Mouse (Mus musculus) adrenal gland, postnatal 14 days (tissue): Measurements from ENCODE around the gene Cr1l. TPM values are rescaled to one million over a fixed set of nuclear protein-coding genes. Genes with fewer than 3 reads are reported as not detected.

Experiments used
- DNase-seq: peaks from one replicate; pipeline ENCODE4 v3.0.0; 2021; ENCODE audit warnings: mixed read lengths
- long read RNA-seq, 2 experiments: library from polyadenylated mRNA; stranded (forward); transcript quantifications; one replicate each; pipeline ENCODE4 v2.0.0; 2021
- total RNA-seq: library from RNA; stranded (reverse); gene quantifications from 2 replicates; pipeline ENCODE4 v1.2.3, GENCODE M21; 2021

The Cr1l gene
- 71.3 and 78.2 TPM in 2 replicates for total RNA-seq
- long read RNA-seq, experiment 1, transcript Cr1l-201 (10 exons, 1,651 nt) = major isoform, 27 of 67 reads
- long read RNA-seq, experiment 1, partial matches to known transcripts = 3 of 67 reads
- long read RNA-seq, experiment 1, other reads (novel, unspliced or antisense) = 34 of 67 reads
- long read RNA-seq, experiment 2, transcript Cr1l-201 (10 exons, 1,651 nt) = major isoform, 18 of 58 reads
- long read RNA-seq, experiment 2, partial matches to known transcripts = 5 of 58 reads
- long read RNA-seq, experiment 2, other reads (novel, unspliced or antisense) = 31 of 58 reads

GRCm38 (mm10) chr1:195130953-195131674 is at the start of gene Cr1l:
Cr1l (minus strand) TSS chr1:195131586.
- peak; percentile 91 for DNase-seq

- peak; percentile 68 for DNase-seq
Observed at GRCm38 (mm10) chr1:195175980-195176931, 44.9 kb upstream of the Cr1l start, which contains the start of gene Cr2. Cr2 (minus strand) TSS chr1:195176716.

GRCm38 (mm10) chr1:195164996-195165755 is 33.8 kb upstream of the Cr1l start:
- DNase-seq = no peak

- DNase-seq = no peak
Observed at GRCm38 (mm10) chr1:195132070-195132469, 684 bp upstream of the Cr1l start.

- DNase-seq = no peak
Observed at GRCm38 (mm10) chr1:195131675-195132015, 259 bp upstream of the Cr1l start.

GRCm38 (mm10) chr1:195130479-195130878 is 907 bp downstream of the Cr1l start:
- DNase-seq = no peak

- DNase-seq = no peak
Observed at GRCm38 (mm10) chr1:195129867-195130266, 1.5 kb downstream of the Cr1l start.

- DNase-seq = no peak
Observed at GRCm38 (mm10) chr1:195114414-195114813, 17.0 kb downstream of the Cr1l start.

GRCm38 (mm10) chr1:195113621-195114020 is 17.8 kb downstream of the Cr1l start:
- no peak for DNase-seq

- no peak for DNase-seq
Observed at GRCm38 (mm10) chr1:195100693-195101092, 30.7 kb downstream of the Cr1l start.

- no peak for DNase-seq
Observed at GRCm38 (mm10) chr1:195098004-195098403, 33.4 kb downstream of the Cr1l start.

GRCm38 (mm10) chr1:195092220-195092720 is 39.1 kb downstream of the Cr1l start, which contains the start of gene Cd46:
Cd46 (minus strand) TSS chr1:195092249.
- peak; percentile 88 for DNase-seq

GRCm38 (mm10) chr1:195091699-195092219 is 39.6 kb downstream of the Cr1l start:
- no peak for DNase-seq

GRCm38 (mm10) chr1:195082142-195082541 is 49.2 kb downstream of the Cr1l start:
- DNase-seq = no peak

Other genes starting within 250 kb of the Cr1l start
- 79.3 and 95.3 TPM in 2 replicates for gene Cd34, start 192.8 kb downstream of the Cr1l start, total RNA-seq
- 2.0 TPM in 2 replicates for gene Cd46, start 39.3 kb downstream of the Cr1l start, total RNA-seq
- gene Cr2, start 45.1 kb upstream of the Cr1l start, total RNA-seq = 1.5 and 7.1 TPM in 2 replicates